Mouse (Mus musculus): ENCODE results near the gene Otulinl. TPM values are rescaled to one million over a fixed set of nuclear protein-coding genes. Genes with fewer than 3 reads are reported as not detected.
A peak's percentile ranks its signal among the peaks of the same experiment; 100 is the strongest.

Otulinl gene
- total RNA-seq, 1 experiment = 1.7 TPM

GRCm38 (mm10) chr15:27625890-27626255 lies 55.5 kb downstream of the Otulinl start:
- no peak overlapping the region for H3K27ac ChIP-seq (ENCODE audit: insufficient read depth, low read depth, low read length, poor library complexity, severe bottlenecking)

GRCm38 (mm10) chr15:27625014-27625889 lies 56.1 kb downstream of the Otulinl start:
- Histone ChIP-seq H3K4me1 (ENCODE audit: control insufficient read depth in 2 of 2, insufficient read depth in 2 of 2, low read length in 2 of 2, poor library complexity in 1 of 2) (peaks cover 0 to 9% of the 10 kb centered on the region in 2 experiments; a peak in 1 of 4 replicates), H3K9me3 (ENCODE audit: control insufficient read depth, insufficient read depth, low read depth, low read length) (no peaks in the 10 kb centered on the region), H3K36me3 (ENCODE audit: control insufficient read depth, insufficient read depth, low read length, poor library complexity, severe bottlenecking) (peaks cover 11% of the 10 kb centered on the region; the same call in 1 of the 2 replicates), H3K9ac (ENCODE audit: insufficient read depth, low read depth, low read length, poor library complexity, severe bottlenecking) (0 out of 2 replicates have a peak overlapping the region, but pooled peaks have one; percentile 14), H3K4me3 (ENCODE audit: insufficient read depth in 1 of 2, low read depth in 1 of 2, low read length in 2 of 2, poor library complexity in 1 of 2, severe bottlenecking in 1 of 2) (no peak overlapping the region), H3K27ac (ENCODE audit: insufficient read depth, low read depth, low read length, poor library complexity, severe bottlenecking) (no peak overlapping the region)
- in situ Hi-C loops (cut with MboI; ENCODE audit: low sequenced_read_pairs in 2 of 2, unreplicated experiment in 2 of 2) = no loop called here
- TF ChIP-seq MAFK (IDR thresholded peaks at IDR 0.05; ENCODE audit: insufficient read depth, low read depth, low read length) (no peak), ZC3H11A (IDR thresholded peaks at IDR 0.05; ENCODE audit: borderline replicate concordance, low read depth, low read length) (no peak), ZNF384 (IDR thresholded peaks at IDR 0.05; ENCODE audit: low read depth, low read length) (no peak), CHD2 (IDR thresholded peaks at IDR 0.05; ENCODE audit: low read depth, low read length) (no peak), HCFC1 (IDR thresholded peaks at IDR 0.05; ENCODE audit: borderline replicate concordance, insufficient read depth, low read length) (no peak)
- no peak for DNase-seq (ENCODE audit: low read depth, low spot score)

More at GRCm38 (mm10) chr15:27625890-27626255, 55.5 kb downstream of the Otulinl start:
- H3K4me1 ChIP-seq (ENCODE audit: control insufficient read depth in 2 of 2, insufficient read depth in 2 of 2, low read length in 2 of 2, poor library complexity in 1 of 2) = peaks cover 0 to 9% of the 10 kb centered on the region in 2 experiments; a peak in 1 of 4 replicates
- peaks cover 9% of the 10 kb centered on the region; the same call in 1 of the 2 replicates for H3K36me3 ChIP-seq (ENCODE audit: control insufficient read depth, insufficient read depth, low read length, poor library complexity, severe bottlenecking)
- H3K9ac ChIP-seq (ENCODE audit: insufficient read depth, low read depth, low read length, poor library complexity, severe bottlenecking) = peak overlapping the region; percentile 14; the same call in 1 of the 2 replicates
- no peak for DNase-seq (ENCODE audit: low read depth, low spot score)
- no peak overlapping the region for H3K4me3 ChIP-seq (ENCODE audit: insufficient read depth in 1 of 2, low read depth in 1 of 2, low read length in 2 of 2, poor library complexity in 1 of 2, severe bottlenecking in 1 of 2)
- H3K9me3 ChIP-seq (ENCODE audit: control insufficient read depth, insufficient read depth, low read depth, low read length) = no peaks in the 10 kb centered on the region
- no peak for TF ChIP-seq ZNF384 (IDR thresholded peaks at IDR 0.05; ENCODE audit: low read depth, low read length)
- TF ChIP-seq HCFC1 (IDR thresholded peaks at IDR 0.05; ENCODE audit: borderline replicate concordance, insufficient read depth, low read length) = no peak
- TF ChIP-seq ZC3H11A (IDR thresholded peaks at IDR 0.05; ENCODE audit: borderline replicate concordance, low read depth, low read length) = no peak
- TF ChIP-seq CHD2 (IDR thresholded peaks at IDR 0.05; ENCODE audit: low read depth, low read length) = no peak
- TF ChIP-seq MAFK (IDR thresholded peaks at IDR 0.05; ENCODE audit: insufficient read depth, low read depth, low read length) = no peak
- in situ Hi-C loops (cut with MboI; ENCODE audit: low sequenced_read_pairs in 2 of 2, unreplicated experiment in 2 of 2) = no loop called here

DNA sequence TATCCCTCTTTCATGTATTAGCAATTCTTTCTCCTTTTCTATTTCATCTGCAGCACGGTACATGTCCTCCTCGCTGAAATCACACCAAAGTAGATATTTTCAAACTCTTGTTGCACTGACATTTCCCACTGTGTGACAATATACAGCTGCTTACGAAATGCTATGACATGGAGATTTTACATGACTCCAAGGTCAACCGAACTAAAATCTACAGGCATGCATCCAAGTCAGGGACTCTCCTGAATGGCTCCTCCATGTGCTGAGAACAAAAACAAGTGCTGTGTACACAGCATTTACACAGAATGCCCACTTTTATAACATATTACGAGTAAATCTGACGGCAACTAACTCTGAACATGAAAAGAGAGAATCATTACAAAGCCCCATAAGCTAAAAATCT lies 58.1 kb downstream of the Otulinl start:
- H3K27ac ChIP-seq (ENCODE audit: insufficient read depth, low read depth, low read length, poor library complexity, severe bottlenecking) = no peak overlapping the region
- no peaks in the 10 kb centered on the region for H3K9me3 ChIP-seq (ENCODE audit: control insufficient read depth, insufficient read depth, low read depth, low read length)
- H3K4me3 ChIP-seq (ENCODE audit: insufficient read depth in 1 of 2, low read depth in 1 of 2, low read length in 2 of 2, poor library complexity in 1 of 2, severe bottlenecking in 1 of 2) = no peak overlapping the region
- TF ChIP-seq HCFC1 (IDR thresholded peaks at IDR 0.05; ENCODE audit: borderline replicate concordance, insufficient read depth, low read length) (no peak), ZC3H11A (IDR thresholded peaks at IDR 0.05; ENCODE audit: borderline replicate concordance, low read depth, low read length) (no peak), CHD2 (IDR thresholded peaks at IDR 0.05; ENCODE audit: low read depth, low read length) (no peak), ZNF384 (IDR thresholded peaks at IDR 0.05; ENCODE audit: low read depth, low read length) (no peak), MAFK (IDR thresholded peaks at IDR 0.05; ENCODE audit: insufficient read depth, low read depth, low read length) (no peak)
- in situ Hi-C loops (cut with MboI; ENCODE audit: low sequenced_read_pairs in 2 of 2, unreplicated experiment in 2 of 2) = no loop called here
- H3K36me3 ChIP-seq (ENCODE audit: control insufficient read depth, insufficient read depth, low read length, poor library complexity, severe bottlenecking) = peaks cover 17% of the 10 kb centered on the region
- no peak for DNase-seq (ENCODE audit: low read depth, low spot score)
- no peak overlapping the region for H3K9ac ChIP-seq (ENCODE audit: insufficient read depth, low read depth, low read length, poor library complexity, severe bottlenecking)
- H3K4me1 ChIP-seq (ENCODE audit: control insufficient read depth in 2 of 2, insufficient read depth in 2 of 2, low read length in 2 of 2, poor library complexity in 1 of 2) = peaks cover 0 to 5% of the 10 kb centered on the region in 2 experiments; a peak in 1 of 4 replicates

DNA sequence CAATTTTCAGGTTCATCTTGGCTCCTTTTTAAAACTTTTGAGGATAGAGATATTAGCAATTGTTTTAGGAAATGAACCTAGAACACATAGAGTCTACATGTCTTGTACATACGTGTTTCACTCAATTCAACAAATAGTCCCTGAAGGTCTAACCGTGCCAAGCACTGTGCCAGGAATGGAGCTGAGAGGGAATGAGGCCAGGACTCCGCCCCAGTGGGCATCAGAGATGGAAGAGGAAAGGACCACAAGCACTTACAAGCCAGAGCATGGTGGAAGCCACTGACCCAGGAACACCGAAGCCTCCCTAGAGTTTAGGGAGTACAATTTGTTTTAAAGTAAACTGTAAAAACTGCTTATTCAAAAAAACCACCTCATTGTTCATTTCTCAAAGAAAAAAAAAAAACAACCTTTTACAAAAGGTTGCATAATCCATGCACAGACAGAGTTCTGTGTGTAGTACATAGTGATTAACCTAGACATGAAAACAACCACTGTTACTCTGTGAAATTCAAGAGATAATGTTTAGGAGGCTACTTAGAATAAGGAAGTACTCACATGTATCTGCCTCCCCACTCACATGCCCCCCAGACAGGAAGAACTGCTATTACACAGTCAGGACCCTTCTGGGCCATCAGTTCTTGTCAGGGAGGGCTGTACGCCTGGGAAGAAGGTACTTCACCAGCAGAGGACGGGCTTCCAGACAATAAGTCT lies 60.7 kb downstream of the Otulinl start:
- Histone ChIP-seq H3K27ac (ENCODE audit: insufficient read depth, low read depth, low read length, poor library complexity, severe bottlenecking) (no peak overlapping the region), H3K9me3 (ENCODE audit: control insufficient read depth, insufficient read depth, low read depth, low read length) (no peaks in the 10 kb centered on the region), H3K4me1 (ENCODE audit: control insufficient read depth in 2 of 2, insufficient read depth in 2 of 2, low read length in 2 of 2, poor library complexity in 1 of 2) (no peaks in the 10 kb centered on the region), H3K36me3 (ENCODE audit: control insufficient read depth, insufficient read depth, low read length, poor library complexity, severe bottlenecking) (peaks cover 19% of the 10 kb centered on the region), H3K4me3 (ENCODE audit: insufficient read depth in 1 of 2, low read depth in 1 of 2, low read length in 2 of 2, poor library complexity in 1 of 2, severe bottlenecking in 1 of 2) (no peak overlapping the region), H3K9ac (ENCODE audit: insufficient read depth, low read depth, low read length, poor library complexity, severe bottlenecking) (no peak overlapping the region)
- no peak for DNase-seq (ENCODE audit: low read depth, low spot score)
- in situ Hi-C loops (cut with MboI; ENCODE audit: low sequenced_read_pairs in 2 of 2, unreplicated experiment in 2 of 2) = no loop called here
- TF ChIP-seq ZNF384 (IDR thresholded peaks at IDR 0.05; ENCODE audit: low read depth, low read length) = no peak
- no peak for TF ChIP-seq HCFC1 (IDR thresholded peaks at IDR 0.05; ENCODE audit: borderline replicate concordance, insufficient read depth, low read length)
- no peak for TF ChIP-seq CHD2 (IDR thresholded peaks at IDR 0.05; ENCODE audit: low read depth, low read length)
- TF ChIP-seq MAFK (IDR thresholded peaks at IDR 0.05; ENCODE audit: insufficient read depth, low read depth, low read length) = no peak
- TF ChIP-seq ZC3H11A (IDR thresholded peaks at IDR 0.05; ENCODE audit: borderline replicate concordance, low read depth, low read length) = no peak
